Mouse (Mus musculus) layer of hippocampus, postnatal 10 days (tissue): Measurements from ENCODE around the gene Nhlrc4. TPM values are rescaled to one million over a fixed set of nuclear protein-coding genes. Genes with fewer than 3 reads are reported as not detected.

Experiments
- total RNA-seq, 2 experiments: library from RNA; stranded (reverse); gene quantifications; 2 replicates each; pipeline ENCODE4 v1.2.3; 2021

Gene Nhlrc4
- total RNA-seq, 2 experiments from 2014 or later, result not detected

Other genes with a start within 250 kb of the Nhlrc4 start
- gene Gng13, start 227.8 kb downstream of the Nhlrc4 start, total RNA-seq, result 10 to 100 TPM; 55.4 to 57.2 TPM
- gene Chtf18, start 217.5 kb downstream of the Nhlrc4 start, total RNA-seq, result 1 to 10 TPM; 2.6 to 3.6 TPM
- gene Rpusd1, start 217.3 kb downstream of the Nhlrc4 start, total RNA-seq, result 10 to 100 TPM; 27.0 to 30.0 TPM
- gene Mslnl, start 208.9 kb downstream of the Nhlrc4 start, total RNA-seq, result not detected
- 1 to 10 TPM; 1.8 to 2.6 TPM for gene Msln, start 190.6 kb downstream of the Nhlrc4 start, total RNA-seq
- gene Narfl, start 171.2 kb downstream of the Nhlrc4 start, total RNA-seq, result 10 to 100 TPM; 25.7 to 26.9 TPM
- gene Haghl, start 159.3 kb downstream of the Nhlrc4 start, total RNA-seq, result 100 to 1,000 TPM; 140 to 157 TPM
- gene Ccdc78, start 158.4 kb downstream of the Nhlrc4 start, total RNA-seq, result under 1 TPM; 0.23 to 0.33 TPM
- 10 to 100 TPM; 69.2 to 80.1 TPM for gene Fam173a, start 152.1 kb downstream of the Nhlrc4 start, total RNA-seq
- gene AC134908.4, start 149.3 kb downstream of the Nhlrc4 start, total RNA-seq, result not detected
- 10 to 100 TPM; 51.2 to 65.8 TPM for gene Metrn, start 147.8 kb downstream of the Nhlrc4 start, total RNA-seq
- 100 to 1,000 TPM; 272 to 292 TPM for gene Fbxl16, start 135.9 kb downstream of the Nhlrc4 start, total RNA-seq
- gene Wdr24, start 121.3 kb downstream of the Nhlrc4 start, total RNA-seq, result 10 to 100 TPM; 21.0 to 24.1 TPM
- gene Jmjd8, start 116.1 kb downstream of the Nhlrc4 start, total RNA-seq, result 10 to 100 TPM; 55.4 to 56.9 TPM
- 100 to 1,000 TPM; 168 to 169 TPM for gene Stub1, start 111.6 kb downstream of the Nhlrc4 start, total RNA-seq
- 10 to 100 TPM; 80.6 to 99.3 TPM for gene Rhbdl1, start 107.7 kb downstream of the Nhlrc4 start, total RNA-seq
- gene Gm20683, start 103.2 kb downstream of the Nhlrc4 start, total RNA-seq, result 10 to 100 TPM; 30.9 to 36.3 TPM
- 10 to 100 TPM; 80.3 to 94.8 TPM for gene Rhot2, start 100.1 kb downstream of the Nhlrc4 start, total RNA-seq
- 10 to 100 TPM; 25.4 to 37.8 TPM for gene Wdr90, start 83.5 kb downstream of the Nhlrc4 start, total RNA-seq
- gene Mcrip2, start 76.2 kb downstream of the Nhlrc4 start, total RNA-seq, result 10 to 100 TPM; 30.6 to 32.6 TPM
- 10 to 100 TPM; 31.7 to 32.7 TPM for gene Mettl26, start 69.9 kb downstream of the Nhlrc4 start, total RNA-seq
- 1 to 10 TPM; 1.1 to 1.4 TPM for gene Wfikkn1, start 64.1 kb downstream of the Nhlrc4 start, total RNA-seq
- gene Rab40c, start 25.2 kb downstream of the Nhlrc4 start, total RNA-seq, result 10 to 100 TPM; 41.9 to 49.9 TPM
- 100 to 1,000 TPM; 144 to 149 TPM for gene Pigq, start within 50 bp of the Nhlrc4 start, total RNA-seq
- not detected for gene A930017K11Rik, start 7.6 kb upstream of the Nhlrc4 start, total RNA-seq
- 10 to 100 TPM; 38.2 to 50.8 TPM for gene Capn15, start 40.8 kb upstream of the Nhlrc4 start, total RNA-seq
- 10 to 100 TPM; 69.6 to 79.3 TPM for gene Rab11fip3, start 124.6 kb upstream of the Nhlrc4 start, total RNA-seq
- 10 to 100 TPM; 24.8 to 25.7 TPM for gene Decr2, start 145.4 kb upstream of the Nhlrc4 start, total RNA-seq
- 1 to 10 TPM; 4.6 to 5.7 TPM for gene Nme4, start 150.6 kb upstream of the Nhlrc4 start, total RNA-seq
- gene Tmem8, start 168.3 kb upstream of the Nhlrc4 start, total RNA-seq, result 1 to 10 TPM; 7.6 to 7.8 TPM
- gene Mrpl28, start 178.5 kb upstream of the Nhlrc4 start, total RNA-seq, result 10 to 100 TPM; 72.2 to 81.8 TPM
- gene Axin1, start 193.7 kb upstream of the Nhlrc4 start, total RNA-seq, result 10 to 100 TPM; 23.7 to 25.1 TPM